14 mouse cellular contexts compared by ENCODE assay signal in the genomic region with DNA sequence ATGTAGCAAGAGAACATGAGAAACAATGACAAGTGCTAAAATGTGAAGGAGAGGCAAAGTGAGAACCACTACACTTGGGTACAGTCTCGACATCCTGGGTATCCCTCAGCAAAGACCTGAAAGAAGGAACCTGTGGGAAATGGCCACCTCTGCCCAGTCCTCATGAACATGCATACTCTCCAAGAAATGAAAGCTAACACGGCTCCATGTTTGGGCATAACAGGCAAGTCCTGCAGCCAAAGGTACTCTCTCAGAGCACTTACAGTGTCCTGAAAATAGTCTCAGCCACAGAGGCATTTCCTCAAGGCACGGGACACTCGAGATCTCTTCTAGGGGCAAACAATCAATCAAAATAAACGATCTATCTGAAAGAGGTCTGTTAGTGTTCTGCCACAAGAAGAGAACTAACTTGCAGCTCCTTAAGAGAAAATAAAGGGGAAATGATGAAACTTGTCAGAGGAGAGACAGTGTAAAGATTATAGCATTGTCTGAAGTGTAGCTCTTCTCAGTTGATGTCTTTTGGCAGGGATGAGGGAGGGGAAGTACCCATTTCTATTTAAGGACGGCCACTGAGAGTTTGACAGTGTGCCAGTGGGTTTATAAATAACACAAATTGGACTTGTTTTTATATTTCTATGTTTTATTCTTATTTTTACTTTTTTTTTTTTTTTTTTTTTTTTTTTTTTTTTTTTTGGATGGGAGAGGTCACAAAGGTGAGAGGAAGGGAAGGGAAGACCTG.
DNase-seq lines count a peak whose midpoint lies in the region; ATAC-seq lines count a peak whose summit lies in the region.
"Had no signal": no experiment of that assay in that cellular context is flagged by ENCODE, and none has a peak within 500 bp of the region (broad histone marks: within the 10 kb centered on the region; RNA-seq: fewer than 3 reads in every experiment).

No protein-coding gene starts in this region.

- no peak overlapping the region for H3K27ac ChIP-seq in forebrain, embryonic 16.5 days (ENCODE audit: low read length)
- no peak overlapping the region for H3K27ac ChIP-seq in forebrain, embryonic 13.5 days
- H3K27ac ChIP-seq: forebrain, embryonic 10.5 days; limb, embryonic 10.5 days; lung, embryonic 15.5 days had no signal

- H3K4me2 ChIP-seq in forebrain, embryonic 16.5 days (ENCODE audit: low read length) = no peak overlapping the region
- H3K4me2 ChIP-seq in forebrain, embryonic 13.5 days = no peak overlapping the region
- H3K4me2 ChIP-seq: lung, embryonic 15.5 days had no signal

- peak; percentile 36; the same call in 1 of the 2 replicates for ATAC-seq in forebrain, embryonic 16.5 days
- no peak for ATAC-seq in forebrain, embryonic 13.5 days
- ATAC-seq in megakaryocyte progenitor cell, adult 5-6 weeks (replicated peaks; ENCODE audit: poor library complexity) = peak; percentile 48
- ATAC-seq: inflammation-experienced regulatory T-cells, adult 6 months had no signal

- no peak overlapping the region for H3K4me3 ChIP-seq in forebrain, embryonic 16.5 days (replicated peaks; ENCODE audit: low read length)
- H3K4me3 ChIP-seq in forebrain, embryonic 13.5 days = no peak overlapping the region
- H3K4me3 ChIP-seq: forebrain, embryonic 10.5 days; limb, embryonic 10.5 days; lung, embryonic 15.5 days had no signal

- 60% methylated on average over 6 of the region's 6 CpGs for WGBS in forebrain, embryonic 16.5 days
- 82% methylated on average over 6 of the region's 6 CpGs for WGBS in forebrain, embryonic 13.5 days

- H3K9ac ChIP-seq in forebrain, embryonic 16.5 days (replicated peaks; ENCODE audit: low read depth, low read length) = no peak overlapping the region
- H3K9ac ChIP-seq in forebrain, embryonic 13.5 days = no peak overlapping the region
- H3K9ac ChIP-seq: lung, embryonic 15.5 days had no signal

- H3K9me3 ChIP-seq in forebrain, embryonic 16.5 days (ENCODE audit: control insufficient read depth, low read length) = no peaks in the 10 kb centered on the region
- no peaks in the 10 kb centered on the region for H3K9me3 ChIP-seq in forebrain, embryonic 13.5 days (replicated peaks)
- H3K9me3 ChIP-seq: forebrain, embryonic 10.5 days; limb, embryonic 10.5 days; lung, embryonic 15.5 days had no signal

- no peaks in the 10 kb centered on the region for H3K36me3 ChIP-seq in forebrain, embryonic 16.5 days (ENCODE audit: control insufficient read depth, insufficient read depth)
- no peaks in the 10 kb centered on the region for H3K36me3 ChIP-seq in forebrain, embryonic 13.5 days (ENCODE audit: poor library complexity, severe bottlenecking)
- H3K36me3 ChIP-seq: forebrain, embryonic 10.5 days; limb, embryonic 10.5 days; lung, embryonic 15.5 days had no signal

- intact Hi-C loops in left cerebral cortex, postnatal 36 days (cut with DNase I) = no loop called here

- no peaks in the 10 kb centered on the region for H3K27me3 ChIP-seq in forebrain, embryonic 16.5 days (replicated peaks; ENCODE audit: control insufficient read depth, insufficient read depth, low read length)
- no peaks in the 10 kb centered on the region for H3K27me3 ChIP-seq in forebrain, embryonic 13.5 days
- H3K27me3 ChIP-seq: lung, embryonic 15.5 days had no signal

- H3K4me1 ChIP-seq in forebrain, embryonic 16.5 days (replicated peaks; ENCODE audit: control insufficient read depth, insufficient read depth, low read length) = peaks cover 11% of the 10 kb centered on the region
- H3K4me1 ChIP-seq in forebrain, embryonic 13.5 days = no peaks in the 10 kb centered on the region
- H3K4me1 ChIP-seq: forebrain, embryonic 10.5 days; limb, embryonic 10.5 days; lung, embryonic 15.5 days had no signal

- peak; percentile 4 to 7 for DNase-seq in lung, adult 18-20 months
- DNase-seq in lung, postnatal 4 days = no peak
- DNase-seq in heart, adult 9 months (ENCODE audit: low spot score in 2 of 2) = peak; percentile 41 to 43
- DNase-seq in thymus, postnatal 25 days = no peak
- no peak for DNase-seq in left cerebral cortex, postnatal 36 days (ENCODE audit: low spot score in 2 of 2)
- DNase-seq: gastrocnemius, postnatal 36 days; thymus, postnatal 36 days had no signal

Comparison
In these comparisons a context has a peak if more than half of its experiments do, and no peak if none do; other contexts are left out.
1. DNase-seq: peak in lung, adult 18-20 months (2 of 2) and heart, adult 9 months (2 of 2); none in lung, postnatal 4 days (0 of 2), thymus, postnatal 25 days (single experiment) and left cerebral cortex, postnatal 36 days (0 of 2).